Mouse (Mus musculus): ENCODE measurements around the gene Ipo11. TPM values are rescaled to one million over a fixed set of nuclear protein-coding genes. Genes with fewer than 3 reads are reported as not detected.
A peak's percentile ranks its signal among the peaks of the same experiment; 100 is the strongest.
"Not testable (repeated sequence)": the region's sequence is repeated elsewhere in the genome, so short reads cannot be mapped to it uniquely, and the experiment has no call there.

The Ipo11 gene
- polyA plus RNA-seq, 1 experiment from 2014 or later, result 51.7 TPM

GRCm38 (mm10) chr13:106941211-106941976 lies 4.6 kb upstream of the Ipo11 start:
- Histone ChIP-seq H3K9ac (no peak overlapping the region), H3K36me3 (no peaks in the 10 kb centered on the region), H3K4me1 (replicated peaks) (peaks cover 5% of the 10 kb centered on the region), H3K9me3 (replicated peaks) (no peaks in the 10 kb centered on the region; the same call in 1 of the 2 replicates), H3K4me2 (no peak overlapping the region), H3K27me3 (no peaks in the 10 kb centered on the region), H3K27ac (no peak overlapping the region), H3K4me3 (no peak overlapping the region)
- 24% methylated on average over 7 of the region's 7 CpGs for WGBS
- no peak for ATAC-seq (replicated peaks; ENCODE audit: insufficient number of reproducible peaks, insufficient read depth, low FRiP score, low read depth)

GRCm38 (mm10) chr13:106937138-106937472 lies 347 bp upstream of the Ipo11 start:
- H3K4me1 ChIP-seq (replicated peaks), result peaks cover 14% of the 10 kb centered on the region
- 0 out of 2 replicates have a peak overlapping the region, but pooled peaks have one; percentile 82 for H3K27ac ChIP-seq
- H3K36me3 ChIP-seq, result no peaks in the 10 kb centered on the region
- peak overlapping the region; percentile 69 for H3K4me2 ChIP-seq
- H3K4me3 ChIP-seq, result peak overlapping the region; percentile 84
- no peak for ATAC-seq (replicated peaks; ENCODE audit: insufficient number of reproducible peaks, insufficient read depth, low FRiP score, low read depth)
- H3K9ac ChIP-seq, result peak overlapping the region; percentile 84; the same call in 1 of the 2 replicates
- WGBS, result 23% methylated on average over 7 of the region's 7 CpGs
- no peaks in the 10 kb centered on the region; the same call in 1 of the 2 replicates for H3K9me3 ChIP-seq (replicated peaks)
- H3K27me3 ChIP-seq, result no peaks in the 10 kb centered on the region

- Histone ChIP-seq H3K9me3 (replicated peaks) (no peaks in the 10 kb centered on the region), H3K36me3 (no peaks in the 10 kb centered on the region), H3K4me1 (replicated peaks) (peaks cover 14% of the 10 kb centered on the region), H3K4me2 (peak overlapping the region; percentile 69), H3K27ac (peak overlapping the region; percentile 82), H3K27me3 (no peaks in the 10 kb centered on the region), H3K4me3 (peak overlapping the region; percentile 84), H3K9ac (peak overlapping the region; percentile 84)
- 6% methylated on average over 9 of the region's 9 CpGs for WGBS
- no peak for ATAC-seq (replicated peaks; ENCODE audit: insufficient number of reproducible peaks, insufficient read depth, low FRiP score, low read depth)
Measured at GRCm38 (mm10) chr13:106935871-106936255, 895 bp downstream of the Ipo11 start.

GRCm38 (mm10) chr13:106929201-106929600 lies 7.6 kb downstream of the Ipo11 start:
- Histone ChIP-seq H3K27ac (no peak overlapping the region), H3K9ac (no peak overlapping the region)
- ATAC-seq (replicated peaks; ENCODE audit: insufficient number of reproducible peaks, insufficient read depth, low FRiP score, low read depth), result no peak

GRCm38 (mm10) chr13:106928296-106928695 lies 8.5 kb downstream of the Ipo11 start:
- H3K27me3 ChIP-seq, result no peaks in the 10 kb centered on the region
- H3K27ac ChIP-seq, result no peak overlapping the region
- H3K9me3 ChIP-seq (replicated peaks), result no peaks in the 10 kb centered on the region
- no peak for ATAC-seq (replicated peaks; ENCODE audit: insufficient number of reproducible peaks, insufficient read depth, low FRiP score, low read depth)
- H3K36me3 ChIP-seq, result peaks cover 21% of the 10 kb centered on the region; the same call in 1 of the 2 replicates
- WGBS, result 91% methylated on average over 4 of the region's 4 CpGs
- H3K4me3 ChIP-seq, result no peak overlapping the region
- no peak overlapping the region for H3K9ac ChIP-seq
- H3K4me1 ChIP-seq (replicated peaks), result peaks cover 4% of the 10 kb centered on the region; the same call in 1 of the 2 replicates
- H3K4me2 ChIP-seq, result no peak overlapping the region

More at GRCm38 (mm10) chr13:106929201-106929600, 7.6 kb downstream of the Ipo11 start:
- peaks cover 4% of the 10 kb centered on the region; the same call in 1 of the 2 replicates for H3K4me1 ChIP-seq (replicated peaks)
- H3K4me2 ChIP-seq, result no peak overlapping the region
- peaks cover 13% of the 10 kb centered on the region; the same call in 1 of the 2 replicates for H3K36me3 ChIP-seq
- 71% methylated on average over 2 of the region's 2 CpGs for WGBS
- no peak overlapping the region for H3K4me3 ChIP-seq
- H3K27me3 ChIP-seq, result no peaks in the 10 kb centered on the region
- H3K9me3 ChIP-seq (replicated peaks), result no peaks in the 10 kb centered on the region

GRCm38 (mm10) chr13:106925921-106926320 lies 10.8 kb downstream of the Ipo11 start:
- H3K4me2 ChIP-seq; H3K9me3 ChIP-seq (replicated peaks); ATAC-seq (replicated peaks; ENCODE audit: insufficient number of reproducible peaks, insufficient read depth, low FRiP score, low read depth); H3K9ac ChIP-seq; H3K4me3 ChIP-seq; H3K27me3 ChIP-seq; H3K27ac ChIP-seq; H3K4me1 ChIP-seq (replicated peaks): not testable (repeated sequence)
- 88% methylated on average over 3 of the region's 3 CpGs for WGBS
- peaks cover 36% of the 10 kb centered on the region; the same call in 1 of the 2 replicates for H3K36me3 ChIP-seq

GRCm38 (mm10) chr13:106918322-106919050 lies 18.3 kb downstream of the Ipo11 start:
- ATAC-seq (replicated peaks; ENCODE audit: insufficient number of reproducible peaks, insufficient read depth, low FRiP score, low read depth), result no peak; the same call in 1 of the 2 replicates
- H3K27ac ChIP-seq, result peak overlapping the region; percentile 40
- 35% methylated on average over 7 of the region's 7 CpGs for WGBS

GRCm38 (mm10) chr13:106913125-106913736 lies 23.5 kb downstream of the Ipo11 start:
- no peak overlapping the region for H3K9ac ChIP-seq
- no peak overlapping the region for H3K4me3 ChIP-seq
- peaks cover 4% of the 10 kb centered on the region; the same call in 1 of the 2 replicates for H3K4me1 ChIP-seq (replicated peaks)
- H3K9me3 ChIP-seq (replicated peaks), result no peaks in the 10 kb centered on the region
- H3K4me2 ChIP-seq, result no peak overlapping the region
- ATAC-seq (replicated peaks; ENCODE audit: insufficient number of reproducible peaks, insufficient read depth, low FRiP score, low read depth), result no peak
- WGBS, result 37% methylated on average over 3 of the region's 3 CpGs
- peaks cover 13% of the 10 kb centered on the region for H3K36me3 ChIP-seq
- no peaks in the 10 kb centered on the region for H3K27me3 ChIP-seq
- H3K27ac ChIP-seq, result no peak overlapping the region

More at GRCm38 (mm10) chr13:106918322-106919050, 18.3 kb downstream of the Ipo11 start:
- H3K36me3 ChIP-seq, result peaks cover 20% of the 10 kb centered on the region; the same call in 1 of the 2 replicates
- peaks cover 4% of the 10 kb centered on the region; the same call in 1 of the 2 replicates for H3K4me1 ChIP-seq (replicated peaks)
- H3K9me3 ChIP-seq (replicated peaks), result no peaks in the 10 kb centered on the region
- no peaks in the 10 kb centered on the region for H3K27me3 ChIP-seq
- H3K4me2 ChIP-seq, result no peak overlapping the region
- H3K9ac ChIP-seq, result no peak overlapping the region
- no peak overlapping the region for H3K4me3 ChIP-seq

- Histone ChIP-seq H3K9ac (no peak overlapping the region), H3K4me3 (no peak overlapping the region), H3K27me3 (no peaks in the 10 kb centered on the region), H3K27ac (no peak overlapping the region), H3K36me3 (peaks cover 29% of the 10 kb centered on the region), H3K4me1 (replicated peaks) (no peaks in the 10 kb centered on the region), H3K9me3 (replicated peaks) (no peaks in the 10 kb centered on the region), H3K4me2 (no peak overlapping the region)
- ATAC-seq (replicated peaks; ENCODE audit: insufficient number of reproducible peaks, insufficient read depth, low FRiP score, low read depth), result no peak
- WGBS, result 90% methylated on average over 10 of the region's 10 CpGs
Measured at GRCm38 (mm10) chr13:106910096-106910495, 26.7 kb downstream of the Ipo11 start.

- 91% methylated on average over 4 of the region's 4 CpGs for WGBS
- H3K27me3 ChIP-seq, result no peaks in the 10 kb centered on the region
- no peak overlapping the region for H3K4me3 ChIP-seq
- no peak for ATAC-seq (replicated peaks; ENCODE audit: insufficient number of reproducible peaks, insufficient read depth, low FRiP score, low read depth)
- H3K27ac ChIP-seq, result no peak overlapping the region
- H3K9me3 ChIP-seq (replicated peaks), result no peaks in the 10 kb centered on the region
- no peak overlapping the region for H3K4me2 ChIP-seq
- H3K9ac ChIP-seq, result no peak overlapping the region
- peaks cover 8% of the 10 kb centered on the region for H3K4me1 ChIP-seq (replicated peaks)
- peaks cover 29% of the 10 kb centered on the region for H3K36me3 ChIP-seq
Measured at GRCm38 (mm10) chr13:106907273-106907672, 29.5 kb downstream of the Ipo11 start.

- peaks cover 28% of the 10 kb centered on the region for H3K36me3 ChIP-seq
- H3K4me2 ChIP-seq; H3K4me1 ChIP-seq (replicated peaks); H3K4me3 ChIP-seq; H3K9ac ChIP-seq; H3K9me3 ChIP-seq (replicated peaks); ATAC-seq (replicated peaks; ENCODE audit: insufficient number of reproducible peaks, insufficient read depth, low FRiP score, low read depth); H3K27ac ChIP-seq; H3K27me3 ChIP-seq: not testable (repeated sequence)
- WGBS, result 83% methylated on average over 6 of the region's 6 CpGs
Measured at GRCm38 (mm10) chr13:106905154-106905553, 31.6 kb downstream of the Ipo11 start.
